Mouse (Mus musculus): ENCODE data around the gene Rnf212b. TPM values are rescaled to one million over a fixed set of nuclear protein-coding genes. Genes with fewer than 3 reads are reported as not detected.

The Rnf212b gene
- total RNA-seq, 2 experiments from 2014 or later, result 0.51 TPM; not detected in 1

DNA sequence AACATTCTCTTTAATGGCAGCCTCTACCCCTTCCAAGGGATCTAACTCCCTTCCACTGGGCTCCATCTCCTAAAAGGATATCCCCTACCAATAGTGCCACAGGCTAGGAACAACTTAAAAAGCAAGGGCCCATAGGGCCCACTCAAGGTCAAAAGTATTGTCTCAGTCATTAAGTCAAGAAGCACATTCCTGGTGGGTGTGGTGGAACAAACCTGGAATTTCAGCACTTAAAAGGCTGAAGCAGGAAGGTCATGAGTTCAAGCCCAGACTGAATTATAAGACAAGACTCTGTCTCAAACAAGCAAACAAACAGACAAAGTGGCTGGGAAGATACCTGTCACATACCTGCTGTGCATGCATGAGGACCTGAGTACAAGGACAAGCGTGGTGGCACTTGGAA is 18.0 kb upstream of the Rnf212b start:
- no peak for DNase-seq (ENCODE audit: low spot score in 2 of 2)

- DNase-seq (ENCODE audit: low spot score in 2 of 2), result no peak
Measured at GRCm38 (mm10) chr14:54796760-54797159, 17.2 kb upstream of the Rnf212b start.

GRCm38 (mm10) chr14:54799686-54800085 is 14.3 kb upstream of the Rnf212b start:
- no peak for DNase-seq (ENCODE audit: low spot score in 2 of 2)

DNA sequence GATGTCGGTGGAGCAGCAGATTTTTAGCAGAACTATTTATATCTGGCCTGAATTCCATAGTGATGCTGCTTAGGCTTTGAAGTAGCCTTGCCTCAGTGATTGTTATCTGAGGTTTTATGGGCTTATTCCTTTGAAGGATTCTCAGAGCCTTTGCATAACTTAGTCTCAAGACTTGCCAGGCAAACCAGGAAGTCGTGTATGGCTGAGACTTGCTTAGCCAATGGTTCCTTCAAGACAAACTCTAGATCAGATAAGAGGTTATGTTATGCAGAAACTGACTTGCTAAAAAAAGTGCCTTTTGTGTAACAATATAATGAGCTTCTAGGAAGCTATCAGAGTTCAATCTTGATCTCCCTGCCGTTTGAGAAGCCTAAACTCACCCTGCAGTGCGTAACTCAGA is 11.5 kb upstream of the Rnf212b start:
- no peak for DNase-seq (ENCODE audit: low spot score in 2 of 2)

GRCm38 (mm10) chr14:54806124-54806523 is 7.8 kb upstream of the Rnf212b start:
- no peak for DNase-seq (ENCODE audit: low spot score in 2 of 2)

DNA sequence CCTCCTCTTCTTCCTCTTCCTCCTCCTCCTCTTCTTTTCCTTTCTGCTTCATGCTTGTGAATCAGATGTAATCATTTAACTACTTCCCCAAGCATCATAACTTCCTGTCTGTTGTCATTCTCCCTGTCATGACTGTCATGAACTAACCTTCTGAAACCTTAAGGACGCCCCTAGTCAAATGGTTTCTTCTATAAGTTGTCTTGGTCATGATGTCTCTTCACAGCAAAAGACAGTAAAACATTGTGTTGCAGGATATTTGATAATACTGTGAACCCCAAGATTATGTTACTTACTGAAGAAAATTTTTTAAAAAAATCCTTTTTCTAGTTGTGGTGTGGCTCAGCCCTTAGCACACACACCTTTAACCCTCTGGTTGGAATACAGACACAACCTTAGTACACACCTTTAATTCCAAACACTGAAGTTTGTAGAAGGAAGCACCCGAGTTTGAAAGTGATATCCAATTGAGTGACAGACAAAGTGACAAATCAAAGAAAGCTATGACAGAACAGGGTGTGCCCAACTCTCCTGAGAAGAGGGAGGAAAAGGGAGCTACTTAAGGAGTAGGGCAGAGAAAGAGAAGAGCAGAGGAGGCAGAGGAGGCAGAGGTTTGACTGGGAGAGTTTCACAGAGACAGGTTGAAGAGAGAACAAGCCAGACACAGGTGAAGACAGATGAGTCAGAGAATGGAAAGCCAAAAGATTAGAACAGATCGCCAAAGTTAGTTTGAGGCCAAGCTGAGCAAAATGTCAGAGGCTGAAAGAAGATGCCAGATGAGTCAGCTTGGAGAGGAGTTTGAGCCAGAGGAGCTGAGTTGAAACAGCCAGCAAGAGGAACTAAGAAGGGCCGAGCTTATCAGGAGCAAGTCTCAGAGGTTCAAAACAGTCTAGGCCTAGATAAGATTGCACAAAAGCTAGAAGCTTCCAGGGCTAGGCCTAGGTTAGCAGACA is 4.9 kb upstream of the Rnf212b start:
- no peak for DNase-seq (ENCODE audit: low spot score in 2 of 2)

- DNase-seq (ENCODE audit: low spot score in 2 of 2), result no peak
Measured at GRCm38 (mm10) chr14:54809668-54810033, 4.3 kb upstream of the Rnf212b start.

- no peak for DNase-seq (ENCODE audit: low spot score in 2 of 2)
Measured at GRCm38 (mm10) chr14:54815737-54816136, 1.8 kb downstream of the Rnf212b start.

DNA sequence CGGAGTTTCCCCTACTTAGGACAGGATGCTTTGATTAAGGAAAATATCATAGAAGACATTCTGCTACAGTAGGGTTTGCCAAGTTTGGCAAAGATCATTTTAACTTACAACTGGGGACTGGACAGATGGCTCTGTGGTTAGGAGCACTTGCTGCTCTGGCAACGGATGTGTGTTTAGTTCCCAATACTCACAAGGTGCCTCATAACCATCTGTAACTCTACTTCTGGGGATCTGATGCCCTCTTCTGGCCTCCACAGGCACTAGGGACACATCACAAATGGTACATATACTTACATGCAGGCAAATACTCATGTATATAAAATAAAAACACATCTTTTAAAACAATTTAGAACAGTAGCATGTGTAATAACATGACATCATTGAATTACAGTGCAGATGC is 3.9 kb downstream of the Rnf212b start:
- DNase-seq (ENCODE audit: low spot score in 2 of 2), result no peak

GRCm38 (mm10) chr14:54822301-54822700 is 8.4 kb downstream of the Rnf212b start:
- DNase-seq (ENCODE audit: low spot score in 2 of 2), result no peak

- DNase-seq (ENCODE audit: low spot score in 2 of 2), result no peak
Measured at GRCm38 (mm10) chr14:54823716-54824115, 9.8 kb downstream of the Rnf212b start.

- peak in 1 of 2 experiments; percentile 29 for DNase-seq (ENCODE audit: low spot score in 2 of 2)
Measured at GRCm38 (mm10) chr14:54843461-54843860, 29.5 kb downstream of the Rnf212b start.

DNA sequence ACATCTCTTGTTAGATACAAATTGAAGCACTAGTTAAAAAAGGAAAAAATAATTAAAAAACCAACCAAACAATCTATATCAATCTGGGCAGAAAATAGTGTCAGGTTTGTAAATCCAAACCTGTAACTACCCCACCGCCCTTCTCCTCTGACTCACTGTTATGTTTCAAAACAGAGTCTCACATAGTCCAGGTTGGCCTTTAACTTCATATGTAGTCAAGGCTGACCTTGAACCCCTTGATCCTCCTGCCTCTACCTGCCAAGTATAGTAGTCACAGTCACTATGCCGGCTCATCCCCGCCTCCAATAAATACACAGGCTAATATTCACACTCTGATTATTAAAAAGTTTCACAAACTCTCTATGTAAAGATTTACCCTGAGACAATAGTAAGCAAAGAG is 41.8 kb downstream of the Rnf212b start:
- no peak for DNase-seq (ENCODE audit: low spot score in 2 of 2)

- no peak for DNase-seq (ENCODE audit: low spot score in 2 of 2)
Measured at GRCm38 (mm10) chr14:54856703-54857102, 42.8 kb downstream of the Rnf212b start.

- DNase-seq (ENCODE audit: low spot score in 2 of 2), result no peak
Measured at GRCm38 (mm10) chr14:54857891-54858290, 44.0 kb downstream of the Rnf212b start.

GRCm38 (mm10) chr14:54860511-54860910 is 46.6 kb downstream of the Rnf212b start:
- peak; percentile 43 to 65 for DNase-seq (ENCODE audit: low spot score in 2 of 2)

DNA sequence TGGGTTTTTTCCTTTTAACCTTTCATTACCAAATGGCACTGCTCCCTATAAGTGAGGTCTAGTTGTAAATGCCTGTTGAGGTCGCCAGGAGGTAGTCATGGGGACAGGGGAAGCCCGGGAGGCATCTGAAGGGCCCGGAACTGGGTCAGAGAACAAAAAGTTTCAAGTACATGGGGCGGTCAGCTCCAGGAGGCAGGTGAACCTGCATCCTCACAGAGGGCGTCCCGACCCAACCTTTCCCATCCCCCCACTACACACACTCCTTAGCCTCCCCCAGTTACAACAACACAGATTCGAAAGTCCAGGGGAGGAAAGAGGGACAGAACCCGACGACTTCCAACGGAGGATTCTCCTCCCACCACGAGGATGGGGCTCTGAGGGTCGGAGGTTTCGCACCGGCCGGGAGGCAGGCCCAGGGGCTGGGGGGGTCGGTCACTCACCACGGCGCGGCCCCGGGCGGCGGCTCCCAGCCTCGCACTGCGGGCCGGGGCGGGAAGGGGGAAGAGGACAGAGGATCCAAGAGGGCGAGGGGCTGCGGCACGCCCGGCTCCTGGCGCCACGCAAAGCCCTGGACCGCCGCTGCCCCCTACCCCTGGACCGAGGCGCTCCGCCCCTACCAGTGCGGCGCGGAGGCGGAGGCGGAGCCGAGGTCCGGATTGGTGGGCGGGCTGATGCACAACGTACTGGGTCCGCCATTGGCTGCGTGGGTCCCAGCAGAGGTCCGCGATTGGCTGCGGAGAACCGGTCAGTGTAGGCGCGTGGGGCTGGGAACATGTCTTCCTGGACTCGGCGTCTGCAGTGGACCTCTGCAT is 49.8 kb downstream of the Rnf212b start:
- DNase-seq (ENCODE audit: low spot score in 2 of 2), result peak; percentile 84 to 85

DNA sequence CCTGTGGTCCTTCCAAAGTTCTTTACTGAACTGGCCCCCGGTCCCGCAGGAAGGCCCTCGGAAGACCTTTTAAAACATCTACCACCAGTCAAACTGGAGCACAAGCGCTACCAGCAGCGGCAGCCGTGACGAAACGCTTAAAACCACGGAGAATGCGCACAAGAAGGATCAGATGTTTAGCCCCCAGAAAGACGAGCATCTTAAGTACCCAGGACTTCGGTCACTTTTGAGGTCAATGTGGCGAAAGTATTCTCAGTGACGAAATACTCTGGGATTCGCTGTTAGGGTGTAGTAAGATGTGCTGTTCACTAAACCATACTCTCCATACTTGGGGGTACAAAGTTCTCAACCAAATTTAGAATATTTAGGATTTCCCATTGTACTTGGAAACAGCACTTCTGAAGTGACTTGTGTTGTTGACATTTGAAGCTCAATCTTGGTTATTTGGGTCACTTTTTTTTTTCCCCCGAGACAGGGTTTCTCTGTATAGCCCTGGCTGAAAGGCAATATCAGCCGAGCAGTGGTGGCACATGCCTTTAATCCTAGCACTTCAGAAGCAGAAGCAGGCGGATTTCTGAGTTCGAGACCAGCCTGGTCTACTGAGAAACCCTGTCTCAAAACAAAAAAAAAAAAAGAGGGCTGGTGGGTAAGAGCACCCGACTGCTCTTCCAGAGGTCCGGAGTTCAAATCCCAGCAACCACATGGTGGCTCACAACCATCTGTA is 50.5 kb downstream of the Rnf212b start:
- DNase-seq (ENCODE audit: low spot score in 2 of 2), result no peak

DNA sequence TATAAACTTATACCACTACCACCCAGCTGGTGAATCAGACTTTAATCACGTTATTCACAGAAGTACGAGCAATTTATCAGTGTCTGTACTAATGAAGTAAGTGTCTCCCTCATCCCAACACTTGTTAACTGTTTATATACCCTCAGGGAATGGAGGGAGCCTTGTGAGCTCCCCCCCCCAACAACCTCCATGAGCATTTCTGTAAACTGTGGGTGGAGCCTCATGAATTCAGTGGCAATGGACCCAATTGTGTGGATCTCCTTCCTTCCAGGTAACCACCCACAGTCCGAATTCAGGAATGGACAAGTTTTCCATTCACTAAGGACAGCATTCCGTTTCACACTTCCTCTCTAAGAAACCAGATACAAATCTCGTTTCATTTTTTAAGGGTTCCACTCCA is 51.7 kb downstream of the Rnf212b start:
- no peak for DNase-seq (ENCODE audit: low spot score in 2 of 2)

DNA sequence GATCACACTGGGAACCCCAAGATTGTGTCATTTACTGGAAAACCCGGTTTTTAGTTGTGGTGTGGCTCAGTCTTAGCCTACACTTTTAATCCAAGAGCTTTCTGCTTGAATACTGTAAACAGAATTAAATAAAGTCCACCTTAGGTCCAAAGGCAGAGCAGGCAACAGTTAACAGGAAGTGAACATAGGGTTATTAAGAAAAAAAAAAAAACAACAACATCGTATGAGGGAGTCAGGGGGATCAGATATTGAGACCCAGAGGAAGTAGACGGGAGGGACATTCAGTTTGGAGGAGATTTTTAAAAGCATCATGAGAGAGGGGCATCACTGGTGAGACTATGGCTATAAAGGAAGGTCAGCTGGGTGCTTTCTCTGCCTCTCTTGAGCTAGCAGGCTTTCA is 52.3 kb downstream of the Rnf212b start:
- DNase-seq (ENCODE audit: low spot score in 2 of 2), result no peak

GRCm38 (mm10) chr14:54866936-54867335 is 53.0 kb downstream of the Rnf212b start:
- no peak for DNase-seq (ENCODE audit: low spot score in 2 of 2)

Data from adrenal gland, adult 18-20 months (tissue).